Mouse (Mus musculus) stomach, adult 2 months (tissue): ENCODE measurements around the gene Sgpl1. TPM values are rescaled to one million over a fixed set of nuclear protein-coding genes. Genes with fewer than 3 reads are reported as not detected.

ENCODE experiments used
- polyA plus RNA-seq: library from polyadenylated mRNA; depleted of rRNA; stranded (reverse); fragments of >200 nt; gene quantifications from 2 replicates; pipeline ENCODE4 v1.2.3, GENCODE M21; 2012; rRNA removed

Gene Sgpl1
- polyA plus RNA-seq, result 10.8 and 10.9 TPM in 2 replicates

DNA sequence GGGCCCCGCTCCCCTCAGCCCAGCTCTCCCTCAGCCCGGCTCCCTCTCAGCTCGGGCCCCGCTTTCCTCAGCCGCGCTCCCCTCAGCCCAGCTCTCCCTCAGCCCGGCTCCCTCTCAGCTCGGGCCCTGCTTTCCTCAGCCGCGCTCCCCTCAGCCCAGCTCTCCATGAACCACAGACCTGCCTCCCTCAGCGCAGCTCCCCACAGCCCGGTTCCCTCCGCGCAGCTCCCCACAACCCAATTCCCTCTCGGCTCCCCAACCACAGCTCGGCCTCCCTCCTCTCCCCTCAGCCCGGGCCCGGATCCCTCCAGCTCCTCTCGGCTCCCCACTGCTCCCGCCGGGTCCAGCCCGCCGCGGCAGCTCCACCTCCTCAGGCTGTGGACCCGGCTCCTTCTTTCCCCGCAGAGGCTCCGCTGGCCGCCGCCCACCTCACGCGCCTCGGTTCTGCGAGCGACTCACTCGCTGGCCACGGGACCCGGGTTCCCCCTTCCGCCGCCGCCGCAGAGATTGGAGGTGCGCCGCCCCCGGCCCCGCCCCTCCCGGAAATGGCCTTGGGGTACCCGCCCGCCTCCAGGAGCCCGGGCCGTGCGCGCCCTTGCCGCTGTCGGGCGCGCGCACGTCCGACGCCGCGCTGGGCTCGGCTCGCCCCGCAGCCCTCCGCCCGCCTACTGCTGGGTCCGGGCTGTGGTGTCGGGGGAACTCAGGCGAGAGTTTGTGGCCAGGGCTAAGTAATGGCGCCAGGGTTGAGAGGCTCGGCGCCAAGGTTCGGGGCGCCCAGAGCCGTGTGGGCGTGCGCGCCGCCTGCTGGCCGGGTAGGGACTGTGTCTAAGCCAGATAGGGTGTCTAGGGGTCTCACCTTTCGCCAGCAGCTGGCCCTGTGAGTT, at the start of gene Sgpl1:
Sgpl1 (minus strand) TSS at position 547 of the 884 bp plus-strand sequence.

DNA sequence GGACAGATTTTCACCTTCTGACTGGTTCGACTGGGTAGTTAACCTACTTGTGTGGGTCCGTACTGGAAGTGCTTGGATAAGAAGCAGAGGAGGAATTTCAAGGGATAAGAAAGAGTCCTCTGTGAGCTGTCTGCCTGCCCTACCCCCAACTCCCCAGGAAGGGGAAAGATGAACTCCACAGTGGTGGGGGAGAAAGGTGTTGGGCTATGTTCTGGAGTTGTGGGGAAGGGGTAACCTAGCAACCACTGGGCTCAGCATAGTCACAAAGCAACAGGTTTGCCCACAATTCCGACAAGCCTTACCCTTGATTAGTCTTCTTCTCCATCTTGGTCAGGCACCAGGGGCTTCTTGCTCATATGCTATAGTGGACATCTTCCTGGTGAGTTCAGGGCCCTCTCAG, 24.2 kb upstream of the Sgpl1 start, which contains the start of gene Tbata:
Tbata (plus strand) TSS at position 301 of the 400 bp plus-strand sequence.

GRCm38 (mm10) chr10:61089170-61090142, 58.0 kb downstream of the Sgpl1 start, which contains the start of gene Pcbd1:
Gene Pcbd1, plus strand, starts transcription at chr10:61089331.

Other genes starting within 250 kb of the Sgpl1 start
- gene Pcbd1, start 58.4 kb downstream of the Sgpl1 start, polyA plus RNA-seq, result 9.8 and 10.2 TPM in 2 replicates
- gene Tbata, start 24.3 kb upstream of the Sgpl1 start, polyA plus RNA-seq, result 0.13 TPM in 1 of 2 replicates, not detected in the other
- 0.91 and 1.0 TPM in 2 replicates for gene Adamts14, start 125.7 kb upstream of the Sgpl1 start, polyA plus RNA-seq
- gene Prf1, start 150.1 kb upstream of the Sgpl1 start, polyA plus RNA-seq, result 0.03 TPM in 1 of 2 replicates, not detected in the other
- gene Pald1, start 235.8 kb upstream of the Sgpl1 start, polyA plus RNA-seq, result 4.5 and 6.7 TPM in 2 replicates